Mouse (Mus musculus) liver, postnatal 0 days (tissue): ENCODE results near the gene Sox18. TPM values are rescaled to one million over a fixed set of nuclear protein-coding genes. Genes with fewer than 3 reads are reported as not detected.
A peak's percentile ranks its signal among the peaks of the same experiment; 100 is the strongest.

Experiments
- ATAC-seq: fragments of 200-750 bp; cut with Nextera tagmentation; 2 replicates; pipeline ENCODE4 v1.8.0; 2017; ENCODE audit warnings: mild to moderate bottlenecking, moderate library complexity
- DNase-seq: peaks from one replicate; pipeline ENCODE4 v3.0.0-alpha.2; 2016
- H3K27ac ChIP-seq: fragments of 300-500 bp; sonication (generic); 2 replicates; pipeline ENCODE4 v1.5.1; 2014; ENCODE audit warnings: antibody characterized with exemption, moderate library complexity, mild to moderate bottlenecking, low read depth
- H3K27me3 ChIP-seq: fragments of 300-500 bp; sonication (generic); 2 replicates; pipeline ENCODE4 v1.6.1; 2014; ENCODE audit warnings: low read length, control low read depth, mixed read lengths; ENCODE audit not compliant: insufficient read depth
- H3K36me3 ChIP-seq: fragments of 300-500 bp; sonication (generic); replicated peaks from 2 replicates; pipeline ENCODE4 v1.6.1; 2014; ENCODE audit warnings: mild to moderate bottlenecking, control low read depth, low read length, moderate library complexity, mixed read lengths; ENCODE audit not compliant: insufficient read depth
- H3K4me1 ChIP-seq: fragments of 300-500 bp; sonication (generic); 2 replicates; pipeline ENCODE4 v1.6.1; 2014; ENCODE audit warnings: antibody characterized with exemption, mild to moderate bottlenecking, control low read depth; ENCODE audit not compliant: insufficient read depth
- H3K4me2 ChIP-seq: fragments of 300-500 bp; sonication (generic); 2 replicates; pipeline ENCODE4 v1.6.1; 2014; ENCODE audit warnings: low read depth, mild to moderate bottlenecking, low read length, moderate library complexity, mixed read lengths
- H3K4me3 ChIP-seq: fragments of 300-500 bp; sonication (generic); 2 replicates; pipeline ENCODE4 v1.5.1; 2014; ENCODE audit warnings: low read depth, low read length
- H3K9ac ChIP-seq: fragments of 300-500 bp; sonication (generic); replicated peaks from 2 replicates; pipeline ENCODE4 v1.6.1; 2014; ENCODE audit warnings: mild to moderate bottlenecking, moderate library complexity
- H3K9me3 ChIP-seq: fragments of 300-500 bp; sonication (generic); 2 replicates; pipeline ENCODE4 v1.6.1; 2016; ENCODE audit warnings: mild to moderate bottlenecking, control low read depth, low read length, mixed read lengths
- CTCF ChIP-seq: sonication (generic); IDR thresholded peaks from 2 replicates; pipeline ENCODE4 v1.5.1; 2016; ENCODE audit warnings: antibody characterized with exemption, low read depth
- EP300 ChIP-seq: IDR thresholded peaks from 2 replicates; pipeline ENCODE4 v1.6.1; 2016; ENCODE audit warnings: antibody characterized with exemption, low read depth, mild to moderate bottlenecking
- WGBS: fragments of 180-500 bp; shearing (Covaris S2); extraction: QIAGEN DNeasy Blood & Tissue Kit; methylation state at CpG from one replicate; pipeline ENCODE4 v1.1.7; 2014; ENCODE audit not compliant: insufficient replicate concordance; 5-methylcytosine and 5-hydroxymethylcytosine counted together
- polyA plus RNA-seq: library from polyadenylated mRNA; unstranded; fragments of >200 nt; fragmentation: Nextera tagmentation; extraction: Ambion mirVana; gene quantifications from 2 replicates; pipeline ENCODE4 v1.2.1, GENCODE M21; 2015

Gene Sox18
- polyA plus RNA-seq, 1 experiment from 2014 or later = 11.4 TPM

DNA sequence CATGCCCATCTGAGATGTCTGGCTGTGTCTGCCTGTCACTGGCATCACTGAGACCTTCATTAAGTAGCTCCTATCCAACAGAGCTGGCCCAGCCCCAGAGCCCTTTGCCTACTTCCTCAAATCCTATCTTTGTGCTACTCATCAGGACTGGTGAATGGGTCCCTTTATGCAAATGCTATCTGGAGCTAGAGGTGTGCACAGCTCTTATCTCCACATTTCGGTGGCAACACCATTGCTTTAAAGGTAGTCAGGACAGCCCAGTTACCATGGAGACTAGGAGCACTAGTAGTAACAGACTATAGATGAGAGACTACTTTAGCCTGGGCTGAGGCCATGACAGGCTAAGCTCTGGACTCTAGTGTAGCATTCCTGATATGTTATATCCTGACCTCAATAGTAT lies 13.3 kb upstream of the Sox18 start:
- WGBS = 44% methylated on average over 1 of the region's 1 CpGs
- H3K4me2 ChIP-seq = no peak overlapping the region
- H3K36me3 ChIP-seq = peaks cover 15% of the 10 kb centered on the region
- H3K4me1 ChIP-seq = peaks cover 8% of the 10 kb centered on the region
- no peak overlapping the region for H3K4me3 ChIP-seq
- H3K9ac ChIP-seq = no peak overlapping the region
- H3K9me3 ChIP-seq = no peaks in the 10 kb centered on the region
- no peaks in the 10 kb centered on the region for H3K27me3 ChIP-seq
- TF ChIP-seq EP300 (no peak), CTCF (no peak)
- DNase-seq (no peak), ATAC-seq (no peak)
- H3K27ac ChIP-seq = no peak overlapping the region

DNA sequence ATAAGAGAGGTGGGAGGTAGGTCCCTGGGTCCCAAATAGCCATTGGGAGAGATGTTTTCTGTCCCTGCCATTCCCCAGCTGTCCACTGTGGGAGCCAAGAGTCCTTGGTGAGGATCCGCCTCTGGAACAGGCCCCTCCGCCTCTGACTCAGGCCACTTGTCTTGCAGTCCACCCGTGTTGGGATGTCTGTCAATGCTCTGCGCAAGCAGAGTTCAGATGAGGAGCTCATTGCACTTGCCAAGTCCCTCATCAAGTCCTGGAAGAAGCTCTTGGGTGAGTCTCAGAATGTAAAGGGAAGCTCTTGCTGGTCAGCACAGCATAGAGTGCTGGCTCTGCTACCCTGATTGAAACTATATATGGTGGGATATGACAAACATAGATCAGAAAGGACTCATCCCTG lies 11.9 kb upstream of the Sox18 start:
- WGBS = 67% methylated on average over 4 of the region's 4 CpGs
- Histone ChIP-seq H3K4me2 (no peak overlapping the region), H3K9me3 (no peaks in the 10 kb centered on the region), H3K4me3 (no peak overlapping the region), H3K4me1 (peaks cover 9% of the 10 kb centered on the region), H3K36me3 (peaks cover 15% of the 10 kb centered on the region), H3K27me3 (no peaks in the 10 kb centered on the region), H3K27ac (no peak overlapping the region), H3K9ac (no peak overlapping the region)
- TF ChIP-seq EP300 = no peak
- TF ChIP-seq CTCF = no peak
- DNase-seq (no peak), ATAC-seq (no peak)

DNA sequence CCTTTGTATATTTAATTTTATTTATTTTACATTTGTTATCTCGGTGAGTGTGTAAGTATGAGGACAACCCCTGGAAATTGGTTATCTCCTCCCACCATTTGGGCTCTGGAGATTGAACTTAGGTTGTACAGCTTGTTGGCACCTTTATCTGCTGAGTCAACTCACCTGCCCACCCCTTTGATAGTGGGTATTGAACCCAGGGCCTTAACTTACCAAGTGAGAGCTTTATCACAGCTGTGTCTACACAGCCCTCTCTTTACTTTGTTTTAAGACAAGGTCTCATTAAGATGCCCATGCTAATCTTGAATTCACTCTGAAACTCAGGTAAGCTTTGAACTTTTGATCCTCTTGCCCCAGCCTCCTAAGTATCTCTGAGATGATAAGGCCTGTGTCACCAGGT lies 10.5 kb upstream of the Sox18 start:
- TF ChIP-seq EP300 = no peak
- TF ChIP-seq CTCF = no peak
- Histone ChIP-seq H3K27me3 (no peaks in the 10 kb centered on the region), H3K36me3 (peaks cover 6% of the 10 kb centered on the region; the same call in 1 of the 2 replicates), H3K9ac (no peak overlapping the region), H3K4me3 (no peak overlapping the region), H3K27ac (no peak overlapping the region), H3K4me2 (no peak overlapping the region), H3K4me1 (peaks cover 9% of the 10 kb centered on the region), H3K9me3 (no peaks in the 10 kb centered on the region)
- 43% methylated on average over 1 of the region's 1 CpGs for WGBS
- DNase-seq (peak; percentile 10), ATAC-seq (no peak)

DNA sequence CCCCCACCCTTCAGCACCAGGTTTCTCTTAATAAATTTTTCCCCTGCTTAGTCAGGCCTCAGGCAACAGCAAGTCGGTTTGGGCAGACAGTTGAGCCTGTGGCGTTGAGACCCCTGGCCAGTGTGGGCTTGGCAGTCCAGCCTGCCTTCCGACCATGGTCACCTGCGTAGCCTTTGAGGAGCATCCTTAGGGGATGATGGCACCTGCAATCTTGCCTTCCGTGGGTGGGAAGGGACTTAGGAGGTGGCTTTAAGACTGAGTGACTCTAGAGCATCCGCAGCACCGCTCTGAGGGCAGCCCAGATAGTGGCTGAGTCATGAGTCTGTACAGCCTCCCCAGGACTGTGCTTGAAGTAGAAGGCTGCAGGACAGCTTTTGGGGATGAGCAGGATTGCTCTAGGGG lies 9.3 kb upstream of the Sox18 start:
- Histone ChIP-seq H3K9me3 (no peaks in the 10 kb centered on the region), H3K36me3 (no peaks in the 10 kb centered on the region), H3K4me1 (peaks cover 11% of the 10 kb centered on the region), H3K9ac (peak overlapping the region; percentile 73), H3K4me2 (peak overlapping the region; percentile 97), H3K27ac (no peak overlapping the region), H3K4me3 (peak overlapping the region; percentile 68), H3K27me3 (no peaks in the 10 kb centered on the region)
- ATAC-seq = peak; percentile 6; the same call in 1 of the 2 replicates
- TF ChIP-seq EP300 = no peak
- TF ChIP-seq CTCF = no peak
- WGBS = 18% methylated on average over 7 of the region's 7 CpGs
- DNase-seq = no peak

DNA sequence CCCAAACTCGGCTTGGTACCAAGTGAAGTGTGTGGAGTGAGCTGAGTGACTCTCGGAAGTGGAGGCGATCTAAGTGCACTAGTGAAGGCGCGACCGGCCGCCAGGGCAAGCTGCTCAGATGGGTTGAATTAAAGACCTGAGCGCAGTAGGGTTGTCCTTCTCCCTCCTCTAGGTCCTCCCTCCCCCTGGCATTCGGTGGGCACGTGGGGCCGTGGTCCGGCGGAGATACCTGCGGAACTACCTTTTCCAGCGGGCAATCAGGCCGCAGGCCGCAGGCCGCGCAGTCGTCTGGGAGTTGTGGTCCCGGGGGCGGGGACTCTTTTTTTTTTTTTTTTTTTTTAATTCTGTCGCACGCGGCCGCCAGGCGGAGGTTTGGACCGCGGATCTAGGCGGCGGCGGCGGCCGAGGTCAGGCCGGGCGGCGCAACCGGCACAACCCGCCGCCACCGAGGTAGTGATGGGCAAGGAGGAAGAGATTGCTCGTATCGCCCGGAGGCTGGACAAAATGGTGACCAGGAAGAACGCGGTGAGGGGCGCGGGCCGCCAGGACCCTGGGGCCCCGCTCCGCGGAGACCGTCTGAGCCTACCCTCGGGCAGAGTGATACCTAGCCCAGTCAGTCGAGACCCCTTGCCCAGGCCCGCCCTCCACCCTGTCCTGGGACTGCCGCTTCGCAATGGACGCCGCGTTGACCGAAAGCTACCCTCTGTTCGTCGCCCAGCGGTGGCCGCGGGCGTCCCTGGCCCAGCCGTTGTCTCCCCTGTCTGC lies 8.7 kb upstream of the Sox18 start, which contains the start of gene Tcea2:
Gene Tcea2 (plus strand): TSS at position 360 of the 765 bp plus-strand sequence.
- Histone ChIP-seq H3K4me1 (peaks cover 17% of the 10 kb centered on the region), H3K9me3 (no peaks in the 10 kb centered on the region), H3K4me2 (peak within 1 kb of the TSS; percentile 97), H3K4me3 (peak within 1 kb of the TSS; percentile 68), H3K36me3 (no peaks in the 10 kb centered on the region), H3K9ac (peak within 1 kb of the TSS; percentile 73), H3K27me3 (0 out of 2 replicates have a peak, but pooled peaks cover under 1% of the 10 kb centered on the region), H3K27ac (0 out of 2 replicates have a peak within 1 kb of the TSS, but pooled peaks have one; percentile 48)
- TF ChIP-seq EP300 (no peak), CTCF (peak; percentile 21)
- DNase-seq (peak; percentile 73), ATAC-seq (peak; percentile 62)
- 0% methylated on average over 58 of the region's 69 CpGs for WGBS

DNA sequence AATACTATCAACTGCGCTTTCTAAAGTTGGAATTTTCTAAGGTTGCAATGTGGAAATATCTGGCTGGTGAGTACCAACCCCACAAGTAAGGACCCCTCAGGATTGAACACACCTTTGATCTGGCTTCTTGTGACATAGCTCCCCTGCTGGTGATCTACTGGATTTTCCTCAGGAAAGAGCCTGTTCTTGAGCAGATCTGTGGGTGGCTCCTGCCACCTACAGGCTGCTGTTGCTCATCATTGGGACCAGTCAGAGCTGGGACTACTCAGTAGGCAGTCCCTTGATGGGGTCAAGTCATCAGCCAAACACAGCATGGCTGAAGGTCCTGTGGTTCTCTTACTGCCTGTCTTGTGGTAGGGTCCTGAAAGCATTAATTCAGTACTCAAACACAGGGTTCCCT lies 7.3 kb upstream of the Sox18 start:
- H3K27ac ChIP-seq = no peak overlapping the region
- no peak overlapping the region for H3K9ac ChIP-seq
- H3K27me3 ChIP-seq = 0 out of 2 replicates have a peak, but pooled peaks cover 3% of the 10 kb centered on the region
- H3K4me1 ChIP-seq = peaks cover 17% of the 10 kb centered on the region
- ATAC-seq (peak; percentile 73), DNase-seq (peak; percentile 79)
- H3K4me2 ChIP-seq = no peak overlapping the region
- H3K36me3 ChIP-seq = no peaks in the 10 kb centered on the region
- H3K9me3 ChIP-seq = no peaks in the 10 kb centered on the region
- TF ChIP-seq EP300 = no peak
- peak; percentile 98 for TF ChIP-seq CTCF
- 44% methylated on average over 1 of the region's 1 CpGs for WGBS
- H3K4me3 ChIP-seq = no peak overlapping the region
